Mouse (Mus musculus) liver, embryonic 14.5 days (tissue): ENCODE data around the gene Pitpnm1.

Experiments
- CTCF ChIP-seq: IDR thresholded peaks from 2 replicates; pipeline ENCODE4 v1.5.1; 2016; ENCODE audit warnings: antibody characterized with exemption, low read depth, control low read depth
- EP300 ChIP-seq: IDR thresholded peaks from 2 replicates; pipeline ENCODE4 v1.6.1; 2016; ENCODE audit warnings: antibody characterized with exemption, low read depth

- TF ChIP-seq CTCF: no peak
- no peak for TF ChIP-seq EP300
These were observed 18.4 kb upstream of the Pitpnm1 start, which contains the start of gene Cabp2 for GRCm38 (mm10) chr19:4081394-4081793.
